Mouse (Mus musculus): Measurements from ENCODE around the gene Incenp. TPM values are rescaled to one million over a fixed set of nuclear protein-coding genes. Genes with fewer than 3 reads are reported as not detected.
"Not testable (repeated sequence)": the region's sequence is repeated elsewhere in the genome, so short reads cannot be mapped to it uniquely, and the experiment has no call there.

Gene Incenp
- polyA plus RNA-seq, 1 experiment from 2014 or later = 40.6 TPM

DNA sequence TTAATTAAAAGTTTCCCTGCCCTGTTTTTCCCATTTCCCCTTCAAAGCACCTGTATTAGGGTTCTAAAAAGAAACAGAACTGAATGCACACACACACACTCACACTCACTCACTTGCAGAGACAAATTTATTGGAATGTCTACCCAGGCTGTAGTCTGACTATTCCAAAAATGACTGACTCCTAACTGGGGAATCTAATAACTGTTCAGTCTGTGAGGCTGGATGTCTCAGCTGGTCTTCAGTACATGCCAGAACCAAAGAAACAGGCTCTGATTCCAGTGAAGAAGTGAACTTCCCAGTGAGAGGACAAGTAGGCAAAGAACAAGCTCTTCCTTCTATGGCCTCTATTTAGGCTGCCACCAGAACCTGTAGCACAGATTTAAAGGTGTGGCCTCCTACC is 33.9 kb downstream of the Incenp start:
- no peak overlapping the region for H3K4me3 ChIP-seq (replicated peaks; ENCODE audit: low read depth, low read length)
- DNase-seq (ENCODE audit: low spot score) (no peak), ATAC-seq (replicated peaks; ENCODE audit: low FRiP score, low read depth) (no peak)
- no peaks in the 10 kb centered on the region for H3K27me3 ChIP-seq (ENCODE audit: insufficient read depth, low read length)
- H3K9ac ChIP-seq (ENCODE audit: low read depth, low read length) = no peak overlapping the region
- no peaks in the 10 kb centered on the region for H3K4me1 ChIP-seq (replicated peaks; ENCODE audit: insufficient read depth, low read length)
- no peak overlapping the region for H3K27ac ChIP-seq
- H3K4me2 ChIP-seq (ENCODE audit: low read length) = no peak overlapping the region
- no peaks in the 10 kb centered on the region for H3K9me3 ChIP-seq (replicated peaks; ENCODE audit: low read length)
- no peak for TF ChIP-seq CTCF (IDR thresholded peaks at IDR 0.05; ENCODE audit: low read depth)
- H3K36me3 ChIP-seq (ENCODE audit: insufficient read depth, low read length) = no peaks in the 10 kb centered on the region

GRCm38 (mm10) chr19:9864856-9865255 is 34.5 kb downstream of the Incenp start:
- no peaks in the 10 kb centered on the region for H3K4me1 ChIP-seq (replicated peaks; ENCODE audit: insufficient read depth, low read length)
- H3K4me2 ChIP-seq (ENCODE audit: low read length) = no peak overlapping the region
- H3K9ac ChIP-seq (ENCODE audit: low read depth, low read length) = no peak overlapping the region
- no peaks in the 10 kb centered on the region for H3K36me3 ChIP-seq (ENCODE audit: insufficient read depth, low read length)
- DNase-seq (ENCODE audit: low spot score) = peak; percentile 22
- no peaks in the 10 kb centered on the region for H3K9me3 ChIP-seq (replicated peaks; ENCODE audit: low read length)
- no peak overlapping the region for H3K4me3 ChIP-seq (replicated peaks; ENCODE audit: low read depth, low read length)
- no peaks in the 10 kb centered on the region for H3K27me3 ChIP-seq (ENCODE audit: insufficient read depth, low read length)
- TF ChIP-seq CTCF (IDR thresholded peaks at IDR 0.05; ENCODE audit: low read depth) = no peak
- ATAC-seq (replicated peaks; ENCODE audit: low FRiP score, low read depth) = no peak
- WGBS = 62% methylated on average over 1 of the region's 1 CpGs
- no peak overlapping the region for H3K27ac ChIP-seq

GRCm38 (mm10) chr19:9860821-9861220 is 38.5 kb downstream of the Incenp start:
- DNase-seq (ENCODE audit: low spot score); H3K27ac ChIP-seq; H3K4me1 ChIP-seq (replicated peaks; ENCODE audit: insufficient read depth, low read length); H3K9ac ChIP-seq (ENCODE audit: low read depth, low read length); ATAC-seq (replicated peaks; ENCODE audit: low FRiP score, low read depth); H3K27me3 ChIP-seq (ENCODE audit: insufficient read depth, low read length); H3K4me2 ChIP-seq (ENCODE audit: low read length); H3K36me3 ChIP-seq (ENCODE audit: insufficient read depth, low read length); H3K9me3 ChIP-seq (replicated peaks; ENCODE audit: low read length); H3K4me3 ChIP-seq (replicated peaks; ENCODE audit: low read depth, low read length): not testable (repeated sequence)
- WGBS = 82% methylated on average over 2 of the region's 3 CpGs

GRCm38 (mm10) chr19:9849368-9850075 is 49.8 kb downstream of the Incenp start:
- not testable (repeated sequence) for H3K4me2 ChIP-seq (ENCODE audit: low read length); H3K27ac ChIP-seq; H3K27me3 ChIP-seq (ENCODE audit: insufficient read depth, low read length); H3K9me3 ChIP-seq (replicated peaks; ENCODE audit: low read length); ATAC-seq (replicated peaks; ENCODE audit: low FRiP score, low read depth); H3K36me3 ChIP-seq (ENCODE audit: insufficient read depth, low read length); H3K4me1 ChIP-seq (replicated peaks; ENCODE audit: insufficient read depth, low read length); H3K4me3 ChIP-seq (replicated peaks; ENCODE audit: low read depth, low read length); DNase-seq (ENCODE audit: low spot score); H3K9ac ChIP-seq (ENCODE audit: low read depth, low read length)
- 58% methylated on average over 3 of the region's 3 CpGs for WGBS

- 77% methylated on average over 2 of the region's 2 CpGs for WGBS
- Histone ChIP-seq H3K9ac (ENCODE audit: low read depth, low read length) (no peak within 1 kb of the TSS), H3K9me3 (replicated peaks; ENCODE audit: low read length) (no peaks in the 10 kb centered on the region), H3K27me3 (ENCODE audit: insufficient read depth, low read length) (no peaks in the 10 kb centered on the region), H3K27ac (no peak within 1 kb of the TSS), H3K36me3 (ENCODE audit: insufficient read depth, low read length) (no peaks in the 10 kb centered on the region), H3K4me1 (replicated peaks; ENCODE audit: insufficient read depth, low read length) (no peaks in the 10 kb centered on the region), H3K4me2 (ENCODE audit: low read length) (no peak within 1 kb of the TSS), H3K4me3 (replicated peaks; ENCODE audit: low read depth, low read length) (no peak within 1 kb of the TSS)
- TF ChIP-seq CTCF (IDR thresholded peaks at IDR 0.05; ENCODE audit: low read depth) = no peak
- DNase-seq (ENCODE audit: low spot score) = no peak
- ATAC-seq (replicated peaks; ENCODE audit: low FRiP score, low read depth) = no peak
Observed at GRCm38 (mm10) chr19:9847262-9847661, 52.1 kb downstream of the Incenp start, which contains the start of gene Scgb2a2. Gene Scgb2a2 (plus strand): TSS chr19:9847562.

GRCm38 (mm10) chr19:9837341-9837715 is 62.0 kb downstream of the Incenp start:
- Histone ChIP-seq H3K9me3 (replicated peaks; ENCODE audit: low read length) (no peaks in the 10 kb centered on the region), H3K27ac (no peak overlapping the region), H3K9ac (ENCODE audit: low read depth, low read length) (no peak overlapping the region), H3K4me1 (replicated peaks; ENCODE audit: insufficient read depth, low read length) (no peaks in the 10 kb centered on the region), H3K4me3 (replicated peaks; ENCODE audit: low read depth, low read length) (no peak overlapping the region), H3K36me3 (ENCODE audit: insufficient read depth, low read length) (no peaks in the 10 kb centered on the region), H3K27me3 (ENCODE audit: insufficient read depth, low read length) (no peaks in the 10 kb centered on the region), H3K4me2 (ENCODE audit: low read length) (no peak overlapping the region)
- WGBS = 56% methylated on average over 2 of the region's 2 CpGs
- DNase-seq (ENCODE audit: low spot score) (no peak), ATAC-seq (replicated peaks; ENCODE audit: low FRiP score, low read depth) (0 out of 2 replicates have a peak, but pooled peaks have one; percentile 33)
- TF ChIP-seq CTCF (IDR thresholded peaks at IDR 0.05; ENCODE audit: low read depth) = no peak
